Mouse (Mus musculus) ES-Bruce4 (cell line): Measurements from ENCODE around the gene Kcnip1. TPM values are rescaled to one million over a fixed set of nuclear protein-coding genes. Genes with fewer than 3 reads are reported as not detected.

Experiments used
- H3K27ac ChIP-seq: 2 replicates; pipeline ENCODE4 v1.5.1; 2012; ENCODE audit warnings: low read length, inconsistent platforms; ENCODE audit not compliant: insufficient read depth
- H3K27me3 ChIP-seq: 2 replicates; pipeline ENCODE4 v1.6.1; 2012; ENCODE audit warnings: mild to moderate bottlenecking, low read length, inconsistent platforms; ENCODE audit not compliant: control insufficient read depth, poor library complexity, insufficient read depth, severe bottlenecking
- H3K36me3 ChIP-seq: 2 replicates; pipeline ENCODE4 v1.6.1; 2012; ENCODE audit warnings: inconsistent platforms, mild to moderate bottlenecking, low read length, moderate library complexity; ENCODE audit not compliant: control insufficient read depth, poor library complexity, insufficient read depth, severe bottlenecking
- H3K4me1 ChIP-seq: one replicate; pipeline ENCODE4 v1.8.1; 2011; ENCODE audit warnings: low read length; ENCODE audit not compliant: control insufficient read depth, insufficient read depth
- H3K4me3 ChIP-seq: 2 replicates; pipeline ENCODE4 v1.5.1; 2011; ENCODE audit warnings: low read depth, mild to moderate bottlenecking, low read length
- H3K9ac ChIP-seq: 2 replicates; pipeline ENCODE4 v1.6.1; 2012; ENCODE audit warnings: low read depth, mild to moderate bottlenecking, inconsistent platforms; ENCODE audit not compliant: poor library complexity, severe bottlenecking
- H3K9me3 ChIP-seq: replicated peaks from 2 replicates; pipeline ENCODE4 v1.6.1; 2012; ENCODE audit warnings: mild to moderate bottlenecking, low read length, inconsistent platforms; ENCODE audit not compliant: control insufficient read depth, poor library complexity, insufficient read depth, severe bottlenecking
- CTCF ChIP-seq: IDR thresholded peaks from one replicate; pipeline ENCODE4 v1.8.1; 2011; ENCODE audit warnings: low read depth, low read length
- EP300 ChIP-seq: IDR thresholded peaks from 2 replicates; pipeline ENCODE4 v1.6.1; 2011; ENCODE audit warnings: low read depth, low read length; ENCODE audit not compliant: insufficient read depth
- POLR2A ChIP-seq: IDR thresholded peaks from one replicate; pipeline ENCODE4 v1.8.1; 2011; ENCODE audit warnings: low read length; ENCODE audit not compliant: insufficient read depth
- polyA plus RNA-seq: library from polyadenylated mRNA; stranded (reverse); fragments of >200 nt; gene quantifications from 2 replicates; pipeline ENCODE4 v1.2.4, GENCODE M21; 2011; ENCODE audit warnings: low read depth; ENCODE audit not compliant: missing spikeins, insufficient read depth, insufficient read length

Kcnip1 gene
- polyA plus RNA-seq, 1 experiment = not detected

- H3K4me3 ChIP-seq = no peak overlapping the region
- no peak overlapping the region for H3K9ac ChIP-seq
- no peaks in the 10 kb centered on the region for H3K27me3 ChIP-seq
- no peaks in the 10 kb centered on the region for H3K36me3 ChIP-seq
- no peak overlapping the region for H3K27ac ChIP-seq
- no peaks in the 10 kb centered on the region for H3K9me3 ChIP-seq
- no peaks in the 10 kb centered on the region for H3K4me1 ChIP-seq
- TF ChIP-seq POLR2A = no peak
- TF ChIP-seq CTCF = peak; percentile 27
These were observed 64.3 kb downstream of the Kcnip1 start for GRCm38 (mm10) chr11:33928658-33929057.

GRCm38 (mm10) chr11:33927836-33928235, 65.1 kb downstream of the Kcnip1 start:
- no peaks in the 10 kb centered on the region for H3K27me3 ChIP-seq
- no peak overlapping the region for H3K4me3 ChIP-seq
- TF ChIP-seq EP300 (no peak), CTCF (no peak), POLR2A (no peak)
- no peak overlapping the region for H3K9ac ChIP-seq
- H3K27ac ChIP-seq = no peak overlapping the region
- no peaks in the 10 kb centered on the region for H3K9me3 ChIP-seq
- no peaks in the 10 kb centered on the region for H3K36me3 ChIP-seq
- H3K4me1 ChIP-seq = no peaks in the 10 kb centered on the region

- no peak overlapping the region for H3K27ac ChIP-seq
- H3K9me3 ChIP-seq = no peaks in the 10 kb centered on the region
- H3K36me3 ChIP-seq = no peaks in the 10 kb centered on the region
- TF ChIP-seq POLR2A (no peak), CTCF (no peak), EP300 (no peak)
- H3K27me3 ChIP-seq = no peaks in the 10 kb centered on the region
- H3K9ac ChIP-seq = no peak overlapping the region
- no peaks in the 10 kb centered on the region for H3K4me1 ChIP-seq
- no peak overlapping the region for H3K4me3 ChIP-seq
These were observed 65.6 kb downstream of the Kcnip1 start for GRCm38 (mm10) chr11:33927321-33927720.

GRCm38 (mm10) chr11:33926551-33926950, 66.4 kb downstream of the Kcnip1 start:
- H3K27ac ChIP-seq = no peak overlapping the region
- H3K27me3 ChIP-seq = no peaks in the 10 kb centered on the region
- no peak overlapping the region for H3K9ac ChIP-seq
- H3K9me3 ChIP-seq = no peaks in the 10 kb centered on the region
- H3K4me3 ChIP-seq = no peak overlapping the region
- H3K36me3 ChIP-seq = no peaks in the 10 kb centered on the region
- H3K4me1 ChIP-seq = no peaks in the 10 kb centered on the region
- TF ChIP-seq EP300 (no peak), CTCF (no peak), POLR2A (no peak)

GRCm38 (mm10) chr11:33925778-33926177, 67.2 kb downstream of the Kcnip1 start:
- Histone ChIP-seq H3K4me3 (no peak overlapping the region), H3K9me3 (no peaks in the 10 kb centered on the region), H3K27me3 (no peaks in the 10 kb centered on the region), H3K9ac (no peak overlapping the region), H3K36me3 (no peaks in the 10 kb centered on the region), H3K4me1 (no peaks in the 10 kb centered on the region), H3K27ac (no peak overlapping the region)
- TF ChIP-seq EP300 (no peak), POLR2A (no peak), CTCF (no peak)

GRCm38 (mm10) chr11:33923031-33923430, 69.9 kb downstream of the Kcnip1 start:
- Histone ChIP-seq H3K36me3 (no peaks in the 10 kb centered on the region), H3K27ac (no peak overlapping the region), H3K4me3 (no peak overlapping the region), H3K9me3 (no peaks in the 10 kb centered on the region), H3K4me1 (no peaks in the 10 kb centered on the region), H3K27me3 (no peaks in the 10 kb centered on the region), H3K9ac (no peak overlapping the region)
- TF ChIP-seq POLR2A = no peak
- TF ChIP-seq EP300 = no peak
- no peak for TF ChIP-seq CTCF

- no peak overlapping the region for H3K27ac ChIP-seq
- H3K27me3 ChIP-seq = no peaks in the 10 kb centered on the region
- no peaks in the 10 kb centered on the region for H3K9me3 ChIP-seq
- H3K4me3 ChIP-seq = no peak overlapping the region
- no peak overlapping the region for H3K9ac ChIP-seq
- H3K36me3 ChIP-seq = no peaks in the 10 kb centered on the region
- TF ChIP-seq EP300 = no peak
- no peak for TF ChIP-seq CTCF
- no peak for TF ChIP-seq POLR2A
- H3K4me1 ChIP-seq = no peaks in the 10 kb centered on the region
These were observed 71.5 kb downstream of the Kcnip1 start for GRCm38 (mm10) chr11:33921451-33921850.
